Mouse (Mus musculus) B cell, adult 2 months (primary cell): ENCODE data around the gene Hfm1.
A peak's percentile ranks its signal among the peaks of the same experiment; 100 is the strongest.

ENCODE experiments used
- DNase-seq, 2 experiments: peaks; one replicate each; pipeline ENCODE4 v3.0.0; 2022

Gene Hfm1

DNA sequence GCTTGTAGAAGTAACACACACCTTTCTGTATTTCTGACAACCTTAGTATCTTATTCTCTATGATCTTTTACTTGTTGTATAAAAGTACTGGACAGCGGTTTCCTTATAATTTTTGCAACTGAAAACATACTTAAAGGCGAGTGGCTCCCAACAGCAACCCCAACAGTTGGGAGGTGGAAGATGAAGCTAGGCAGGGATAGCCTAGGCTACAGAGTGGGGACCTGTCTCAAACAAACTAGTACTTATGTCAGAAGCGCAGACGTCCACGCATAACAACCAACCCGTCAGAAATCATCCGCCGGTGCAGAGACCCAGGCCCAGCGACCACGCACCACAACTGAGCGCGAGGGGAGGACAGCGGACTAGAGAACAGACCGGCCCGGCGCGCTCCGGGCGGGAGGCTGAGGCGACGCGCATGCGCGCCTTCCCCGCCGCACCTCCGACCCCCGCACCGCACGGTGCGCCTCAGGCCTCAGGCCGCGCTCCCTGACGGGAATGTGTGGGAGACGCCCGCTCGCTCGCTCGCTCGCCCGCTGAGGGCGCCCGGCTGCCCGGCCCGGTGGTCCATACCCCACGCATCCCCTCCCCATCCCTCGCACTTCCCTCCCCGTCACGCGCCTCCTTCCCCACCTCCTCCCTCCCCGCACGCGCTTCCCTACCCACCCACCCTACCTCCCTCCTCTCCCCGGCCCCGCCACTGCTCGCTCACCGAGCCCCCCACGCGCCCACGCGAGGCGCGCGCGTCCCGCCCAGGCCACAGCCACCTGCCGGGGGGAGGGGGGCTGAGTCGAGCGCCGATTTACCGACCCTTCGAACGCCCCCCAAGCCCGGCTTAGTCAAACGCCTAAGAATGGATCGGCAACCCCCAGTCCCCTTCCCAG lies at the start of gene Hfm1:
Gene Hfm1 (minus strand): TSS at position 834 of the 881 bp plus-strand sequence.
- DNase-seq: peak; percentile 30 to 46

DNA sequence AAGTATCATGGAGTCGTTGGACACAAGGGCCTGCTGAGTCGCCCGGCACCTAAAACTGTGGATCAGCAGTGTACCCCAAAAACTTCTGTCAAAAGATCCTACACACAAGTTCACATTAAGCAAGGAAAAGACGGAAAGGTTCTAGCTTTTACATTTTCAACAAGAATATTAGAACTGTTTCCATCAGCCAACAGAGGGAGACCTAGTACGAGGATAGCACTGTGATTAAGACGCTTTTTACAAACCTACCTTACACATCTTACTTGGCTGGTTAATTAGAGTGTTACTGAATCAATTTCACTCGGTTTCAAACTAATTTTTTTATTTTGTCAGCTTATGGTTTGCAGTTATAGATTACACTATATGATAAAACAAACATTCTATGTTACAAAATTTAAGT lies 47.8 kb upstream of the Hfm1 start:
- no peak for DNase-seq

DNA sequence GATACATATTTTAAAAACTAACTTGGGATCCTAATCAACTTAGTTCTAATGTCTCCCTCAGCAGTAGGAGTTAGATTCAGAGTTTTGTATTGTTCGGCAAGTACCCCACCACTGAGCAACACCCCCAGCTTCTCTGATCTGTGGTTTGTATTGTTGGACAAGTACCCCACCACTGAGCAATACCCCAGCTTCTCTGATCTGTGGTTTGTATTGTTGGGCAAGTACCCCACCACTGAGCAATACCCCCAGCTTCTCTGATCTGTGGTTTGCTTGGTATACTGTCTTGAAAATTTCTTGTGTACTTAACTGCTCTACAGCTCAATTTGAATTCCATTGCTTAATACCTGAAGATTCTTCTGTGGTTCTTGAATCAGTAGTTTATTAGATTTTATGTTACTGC lies 41.5 kb upstream of the Hfm1 start:
- DNase-seq: no peak

DNA sequence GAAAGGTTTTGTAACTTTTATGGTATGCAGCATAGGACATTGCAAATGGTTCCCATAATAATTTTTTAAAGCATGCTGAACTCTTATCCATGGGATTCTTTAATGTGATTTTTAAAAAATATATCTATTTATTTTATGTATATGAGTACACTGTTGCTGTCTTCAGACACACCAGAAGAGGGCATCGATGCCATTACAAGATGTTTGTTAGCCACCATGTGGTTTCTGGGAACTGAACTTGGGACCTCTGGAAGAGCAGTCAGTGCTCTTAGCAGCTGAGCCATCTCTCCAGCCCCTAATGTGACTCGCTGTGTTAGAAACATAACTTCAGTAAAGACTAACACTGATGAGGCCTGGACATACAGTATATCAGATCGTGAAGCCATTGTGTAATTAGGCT lies 40.3 kb upstream of the Hfm1 start:
- DNase-seq: no peak

GRCm38 (mm10) chr5:106964513-106965014 lies 38.4 kb upstream of the Hfm1 start:
- DNase-seq: no peak

- DNase-seq: peak; percentile 93 to 95
Observed at GRCm38 (mm10) chr5:106963584-106964512, 37.7 kb upstream of the Hfm1 start, which contains the start of gene Cdc7. Cdc7 (plus strand) TSS chr5:106964322.

- DNase-seq: no peak
Observed at GRCm38 (mm10) chr5:106960451-106960850, 34.3 kb upstream of the Hfm1 start.

GRCm38 (mm10) chr5:106959031-106959430 lies 32.9 kb upstream of the Hfm1 start:
- DNase-seq: no peak

DNA sequence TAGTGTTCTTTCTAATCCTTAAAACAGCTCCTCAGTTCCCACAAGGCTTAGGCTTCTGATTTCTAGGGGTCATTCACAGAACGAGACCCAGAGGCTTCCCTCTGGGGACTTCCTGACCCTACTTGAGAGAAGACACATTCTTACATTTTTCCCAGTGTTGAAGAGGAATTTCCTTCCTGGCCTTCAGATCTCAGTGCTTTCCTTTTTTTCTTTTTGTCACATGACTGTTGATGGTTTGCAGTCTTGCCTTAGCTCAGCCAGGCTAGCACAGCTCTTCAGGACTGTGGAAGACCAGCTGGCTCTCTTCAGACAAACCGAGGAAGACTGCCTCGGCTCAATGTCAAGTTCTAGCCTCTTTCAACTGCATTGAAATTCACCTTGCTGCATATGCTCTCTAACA lies 30.3 kb upstream of the Hfm1 start:
- no peak for DNase-seq

DNA sequence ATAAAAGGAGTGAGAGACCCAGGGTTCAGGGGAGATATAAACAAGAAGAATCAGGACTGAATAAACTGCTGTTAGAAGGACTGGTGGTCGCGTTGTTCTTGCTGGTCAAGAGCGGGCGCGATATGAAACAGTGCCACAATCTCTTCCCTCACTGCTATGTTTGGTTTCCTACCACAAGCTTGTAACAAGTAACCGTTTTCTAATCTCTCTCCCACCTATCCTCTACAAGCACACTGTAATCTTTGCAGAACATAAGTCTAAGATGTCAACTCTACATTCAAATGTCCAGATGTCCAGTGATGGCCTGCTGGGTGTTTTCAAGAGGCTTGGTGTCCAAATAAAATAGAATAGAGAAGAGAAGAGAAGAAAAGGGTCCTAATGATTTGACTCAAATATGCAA lies 22.6 kb upstream of the Hfm1 start:
- no peak for DNase-seq

- no peak for DNase-seq
Observed at GRCm38 (mm10) chr5:106946342-106946741, 20.2 kb upstream of the Hfm1 start.

- DNase-seq: no peak
Observed at GRCm38 (mm10) chr5:106927996-106928395, 1.9 kb upstream of the Hfm1 start.

- DNase-seq: no peak
Observed at GRCm38 (mm10) chr5:106926369-106926686, 207 bp upstream of the Hfm1 start.

GRCm38 (mm10) chr5:106919315-106919714 lies 6.8 kb downstream of the Hfm1 start:
- no peak for DNase-seq

- DNase-seq: no peak
Observed at GRCm38 (mm10) chr5:106896879-106897278, 29.2 kb downstream of the Hfm1 start.

GRCm38 (mm10) chr5:106891773-106892172 lies 34.3 kb downstream of the Hfm1 start:
- peak; percentile 63 to 67 for DNase-seq

- DNase-seq: peak; percentile 46 to 47
Observed at GRCm38 (mm10) chr5:106887303-106888071, 38.6 kb downstream of the Hfm1 start.

DNA sequence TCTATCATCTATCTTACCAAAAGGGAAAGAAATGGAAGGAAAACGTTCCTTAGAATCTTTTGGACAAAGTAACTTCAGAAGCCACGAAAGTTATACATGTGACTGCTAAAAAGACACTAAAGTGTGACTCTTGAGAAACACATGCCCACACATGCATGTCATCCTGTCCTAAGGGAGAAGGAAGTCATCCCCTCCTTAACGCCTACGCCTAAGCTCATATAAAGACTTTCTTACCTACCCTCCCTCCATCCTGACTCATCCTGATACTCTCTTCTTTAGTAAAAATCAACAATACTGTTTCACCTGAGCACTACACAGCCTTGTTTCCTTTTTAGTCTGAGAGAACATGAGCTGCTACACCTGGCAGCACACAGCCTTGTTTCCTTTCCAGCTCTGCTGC lies 40.6 kb downstream of the Hfm1 start:
- DNase-seq: no peak

GRCm38 (mm10) chr5:106876438-106876837 lies 49.7 kb downstream of the Hfm1 start:
- DNase-seq: no peak

- DNase-seq: peak; percentile 83 to 84
Observed at GRCm38 (mm10) chr5:106860415-106860814, 65.7 kb downstream of the Hfm1 start.

DNA sequence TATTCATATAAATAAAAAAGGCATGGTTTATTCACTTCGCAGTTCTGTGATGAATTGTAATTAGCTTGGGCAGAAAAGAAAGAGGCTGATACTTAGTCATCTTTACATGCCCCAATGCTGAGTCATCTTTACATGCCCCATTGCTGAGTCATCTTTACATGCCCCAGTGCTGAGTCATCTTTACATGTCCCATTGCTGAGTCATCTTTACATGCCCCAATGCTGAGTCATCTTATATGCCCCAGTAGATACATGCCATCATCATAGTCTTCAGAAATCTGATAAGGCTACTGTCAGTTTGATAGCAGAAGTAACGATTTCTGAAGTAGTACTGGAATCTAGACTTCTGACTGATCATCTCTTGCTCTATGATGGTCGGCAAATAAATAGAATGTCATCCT lies 72.8 kb downstream of the Hfm1 start:
- no peak for DNase-seq

- peak in 1 of 2 experiments; percentile 18 for DNase-seq
Observed at GRCm38 (mm10) chr5:106847045-106847444, 79.1 kb downstream of the Hfm1 start.

- DNase-seq: no peak
Observed at GRCm38 (mm10) chr5:106843906-106844305, 82.2 kb downstream of the Hfm1 start.
